Mouse (Mus musculus) lung, postnatal 25 days (tissue): ENCODE data around the gene Rbm43.

ENCODE experiments used
- DNase-seq: peaks from one replicate; pipeline ENCODE4 v3.0.0; 2022; ENCODE audit warnings: low spot score

The Rbm43 gene

DNA sequence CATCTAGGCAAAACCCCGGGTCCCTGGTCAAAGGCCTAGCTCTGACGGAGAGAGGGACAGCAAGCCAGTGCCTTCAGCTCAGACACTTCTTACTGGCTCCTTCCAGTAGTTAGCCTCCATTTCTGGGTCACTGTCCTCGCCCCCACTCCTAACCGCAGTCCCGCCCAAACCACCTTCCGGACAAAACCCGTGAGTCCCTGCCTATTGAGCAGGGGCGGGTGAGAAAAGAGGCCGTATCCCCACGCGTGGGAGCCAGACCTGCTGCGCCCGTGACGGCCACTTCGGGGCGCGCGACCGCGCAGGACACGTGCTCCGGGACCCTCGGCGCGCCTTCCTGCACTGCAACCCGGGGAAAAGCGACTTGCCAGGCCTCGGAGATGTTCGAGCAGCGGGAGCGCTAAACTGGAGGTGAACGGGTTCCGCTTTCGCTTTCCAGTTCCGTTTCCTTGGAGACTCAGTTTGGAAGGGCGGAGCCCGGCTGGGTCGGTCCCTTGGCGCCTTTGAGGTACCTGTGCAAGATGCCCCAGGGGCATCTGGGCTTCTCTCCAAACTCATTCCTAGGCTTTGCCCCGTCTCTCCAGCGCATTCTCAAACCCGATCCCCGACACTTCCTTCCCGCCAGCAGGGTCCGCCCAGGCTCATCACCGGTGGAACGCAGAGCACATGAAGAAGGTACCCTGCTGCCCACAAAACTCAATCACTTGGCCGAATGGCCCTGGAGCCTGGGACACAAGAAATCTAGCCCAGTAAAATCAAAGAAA, at the start of gene Rbm43:
TSS of gene Rbm43 (minus strand) at position 590 of the 761 bp plus-strand sequence.
- DNase-seq = peak; percentile 78

DNA sequence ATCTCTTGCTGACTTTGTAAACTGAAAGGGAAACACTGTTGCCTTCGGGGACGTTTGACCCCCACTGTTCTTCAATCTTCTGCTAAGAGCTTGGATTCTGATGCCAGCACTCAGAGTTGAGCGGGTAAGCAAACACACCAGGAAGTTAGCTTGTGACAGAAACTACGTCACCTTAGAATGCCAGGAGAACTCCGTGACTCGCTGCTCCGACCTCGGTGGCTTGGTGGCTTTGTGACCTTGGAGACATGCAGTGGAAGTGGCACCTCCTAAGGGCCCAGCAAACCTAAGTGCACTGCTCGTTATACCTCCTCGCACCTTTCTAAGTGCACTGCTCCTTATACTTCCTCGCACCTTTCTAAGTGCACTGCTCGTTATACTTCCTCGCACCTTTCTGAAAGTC, 47.3 kb upstream of the Rbm43 start:
- peak; percentile 17 for DNase-seq

DNA sequence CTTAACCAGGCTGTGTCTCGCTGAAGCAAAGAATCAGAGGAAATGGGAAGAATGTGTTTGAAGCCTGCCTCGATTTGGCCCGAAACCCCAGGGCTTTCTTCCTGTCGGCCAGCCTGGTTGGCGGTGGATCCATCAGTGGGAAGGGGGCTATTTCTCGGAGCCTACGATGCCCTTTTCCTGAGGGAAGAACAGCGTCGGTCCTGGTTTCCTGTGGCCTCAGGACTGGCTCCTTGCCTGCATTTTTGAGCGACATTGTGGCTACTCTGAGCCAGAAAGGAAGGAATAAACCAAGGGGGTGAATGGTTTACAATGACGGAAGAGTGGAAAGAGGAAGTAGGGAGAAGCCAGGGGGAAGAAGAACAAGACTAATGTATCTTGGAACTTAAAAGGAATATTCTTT, 46.7 kb upstream of the Rbm43 start:
- DNase-seq = peak; percentile 49

DNA sequence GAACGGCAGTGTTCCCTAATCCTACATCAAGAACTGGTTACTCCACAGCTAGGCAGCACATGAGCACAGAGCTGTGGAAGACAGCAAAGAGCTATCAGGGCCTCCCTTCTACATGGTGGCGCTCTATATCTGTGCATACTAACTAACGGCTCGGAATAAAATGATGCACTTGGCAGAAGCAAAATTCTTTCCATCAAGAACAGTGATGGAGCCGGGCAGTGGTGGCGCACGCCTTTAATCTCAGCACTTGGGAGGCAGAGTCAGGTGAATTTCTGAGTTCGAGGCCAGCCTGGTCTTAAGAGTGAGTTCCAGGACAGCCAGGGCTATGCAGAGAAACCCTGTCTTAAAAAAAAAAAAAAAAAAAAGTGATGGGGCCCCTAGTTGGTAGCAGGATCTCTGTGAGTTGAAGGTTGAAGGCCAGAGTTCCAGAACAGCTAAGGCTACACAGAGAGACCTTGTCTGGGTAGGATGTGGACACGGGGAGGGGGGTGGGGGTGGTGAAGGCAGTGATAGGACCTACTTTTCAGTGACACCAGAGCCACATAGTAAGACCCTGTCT, 38.5 kb upstream of the Rbm43 start, which contains the start of gene Nmi:
TSS of gene Nmi (minus strand) at position 85 of the 559 bp plus-strand sequence.
- DNase-seq = no peak

DNA sequence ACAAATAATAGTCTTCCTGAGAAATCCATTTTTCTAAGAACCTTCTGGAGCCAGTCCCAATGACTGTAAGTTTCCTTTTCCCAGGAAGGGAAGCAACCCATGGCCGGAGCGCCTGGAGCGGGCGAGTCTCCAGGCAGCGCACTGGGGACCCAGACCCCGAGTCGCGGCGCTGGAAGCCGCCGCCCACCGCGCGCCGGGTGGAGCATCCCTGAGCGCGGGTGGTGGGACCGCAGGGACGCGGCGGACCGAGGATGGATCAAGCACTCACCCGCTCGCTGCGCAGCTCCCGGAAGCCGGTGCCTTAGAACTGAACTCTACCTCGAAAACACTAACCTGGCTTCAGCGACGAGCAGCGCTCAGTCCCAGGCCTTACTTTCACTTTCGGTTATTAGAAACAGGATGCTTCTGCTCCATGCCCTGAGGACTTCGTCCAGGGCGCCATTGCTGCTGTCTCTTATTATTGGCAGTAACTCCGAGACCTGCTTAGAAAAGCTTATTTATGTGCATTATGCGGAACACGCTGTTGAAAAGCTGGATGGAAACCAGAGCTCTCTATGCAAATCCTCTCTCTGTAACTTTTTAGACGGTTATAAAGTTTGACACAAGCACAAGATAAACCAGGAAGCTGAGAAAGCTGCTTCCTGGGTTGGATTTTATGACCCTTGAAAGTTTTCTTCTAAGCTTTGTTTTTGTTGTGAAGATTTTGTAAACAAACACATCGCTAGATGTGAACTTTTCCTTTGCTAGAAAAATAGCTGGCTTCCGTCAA, 37.9 kb upstream of the Rbm43 start:
- peak; percentile 56 for DNase-seq

DNA sequence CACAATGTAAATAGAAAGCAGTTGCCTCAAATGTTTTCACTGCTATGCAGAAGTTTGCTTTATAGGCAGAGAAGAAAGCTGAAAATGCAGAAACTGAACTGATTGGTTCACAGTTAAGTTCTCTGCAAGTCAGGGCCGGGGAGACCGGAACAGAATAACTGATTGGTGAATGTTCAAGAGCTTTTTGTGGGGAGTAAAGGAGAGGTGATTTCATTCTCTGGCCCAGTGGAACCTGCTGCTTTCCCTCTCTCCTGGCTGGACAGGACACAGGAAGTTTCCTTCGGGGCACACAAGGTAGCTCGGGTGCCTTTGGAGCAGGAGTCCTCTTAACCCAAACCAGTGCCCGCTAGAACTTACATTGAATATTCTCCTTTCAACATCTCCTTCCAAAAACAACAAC, 37.2 kb upstream of the Rbm43 start:
- DNase-seq = peak; percentile 65

DNA sequence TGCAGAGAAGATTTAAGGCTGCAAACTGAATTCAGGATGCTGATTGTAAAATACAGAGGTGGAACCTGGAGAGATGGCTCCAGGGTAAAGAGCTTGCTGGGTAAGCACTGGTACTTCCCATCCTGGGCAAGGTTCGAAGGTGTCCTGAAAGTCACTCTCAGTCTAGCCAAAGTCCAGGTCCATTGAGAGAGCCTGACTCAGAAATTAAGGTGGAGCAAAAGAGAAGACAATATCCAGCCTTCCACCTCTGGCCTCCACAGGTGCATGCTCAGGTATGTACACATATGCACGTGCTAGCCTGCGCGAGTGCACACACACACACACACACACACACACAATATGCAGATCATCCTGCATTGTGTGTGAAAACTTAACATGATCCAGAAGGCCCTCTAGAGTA, 35.9 kb upstream of the Rbm43 start:
- no peak for DNase-seq

DNA sequence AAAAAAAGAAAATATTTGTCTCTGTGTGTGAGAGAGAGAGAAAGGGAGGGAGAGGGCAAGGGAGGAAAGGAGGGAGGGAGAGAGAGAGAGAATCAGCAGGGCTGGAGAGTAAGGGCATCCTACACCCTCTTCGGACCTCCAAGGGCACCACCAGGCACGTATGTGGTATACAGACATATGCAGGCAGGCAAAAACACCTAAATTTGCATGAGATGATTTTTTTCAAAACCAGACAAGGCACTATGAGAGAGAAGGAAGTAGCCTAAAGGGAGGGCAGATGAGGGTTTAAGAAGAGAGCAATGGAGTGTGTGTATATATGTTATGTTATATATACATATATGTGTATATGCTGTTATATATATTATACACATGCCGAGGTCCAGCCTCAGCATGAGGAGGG, 32.3 kb upstream of the Rbm43 start:
- DNase-seq = no peak

DNA sequence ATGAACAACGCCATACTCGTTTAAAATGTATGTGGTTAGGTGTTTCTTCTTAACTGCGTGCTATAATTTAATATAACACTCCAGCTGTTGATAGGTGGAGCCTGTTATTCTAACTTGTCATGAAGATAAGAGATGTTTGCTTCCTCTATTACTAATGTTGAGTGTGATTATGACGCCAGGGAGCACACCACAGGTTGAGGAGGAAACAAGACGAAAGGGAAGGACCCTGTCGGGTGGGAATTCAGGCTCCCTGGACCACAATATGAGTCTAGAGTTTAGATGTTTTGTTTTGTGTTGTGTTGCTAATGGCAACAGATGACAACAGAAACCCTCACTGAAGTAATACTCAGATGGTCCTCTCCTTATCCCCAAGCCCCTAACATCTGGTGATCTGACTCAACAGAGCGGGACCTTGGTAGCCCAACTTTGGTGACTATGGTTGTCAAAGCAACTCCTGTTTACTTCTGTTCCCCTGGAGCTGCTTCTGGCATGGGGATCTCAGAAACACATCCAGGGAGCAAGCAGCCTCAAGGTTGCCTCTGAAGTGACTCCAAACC, 18.8 kb upstream of the Rbm43 start:
- DNase-seq = no peak

DNA sequence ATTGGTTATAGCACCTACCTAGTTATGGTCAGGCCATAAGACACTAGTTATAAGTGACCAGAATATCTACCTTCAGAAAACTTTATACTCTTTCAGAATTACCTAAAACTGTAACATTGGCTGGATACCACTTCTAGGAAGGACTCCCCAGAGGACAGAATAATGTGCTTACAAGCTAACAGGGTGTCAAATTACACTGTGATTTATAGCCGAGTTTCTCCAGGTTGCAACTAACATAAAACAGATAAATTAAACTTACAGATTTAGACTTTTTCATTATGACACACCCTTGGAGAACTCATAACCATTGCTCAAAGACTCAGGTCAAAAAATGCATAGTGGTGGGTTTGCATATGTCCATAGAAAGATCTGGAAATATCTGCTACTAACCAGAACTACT, 15.9 kb upstream of the Rbm43 start:
- DNase-seq = no peak

DNA sequence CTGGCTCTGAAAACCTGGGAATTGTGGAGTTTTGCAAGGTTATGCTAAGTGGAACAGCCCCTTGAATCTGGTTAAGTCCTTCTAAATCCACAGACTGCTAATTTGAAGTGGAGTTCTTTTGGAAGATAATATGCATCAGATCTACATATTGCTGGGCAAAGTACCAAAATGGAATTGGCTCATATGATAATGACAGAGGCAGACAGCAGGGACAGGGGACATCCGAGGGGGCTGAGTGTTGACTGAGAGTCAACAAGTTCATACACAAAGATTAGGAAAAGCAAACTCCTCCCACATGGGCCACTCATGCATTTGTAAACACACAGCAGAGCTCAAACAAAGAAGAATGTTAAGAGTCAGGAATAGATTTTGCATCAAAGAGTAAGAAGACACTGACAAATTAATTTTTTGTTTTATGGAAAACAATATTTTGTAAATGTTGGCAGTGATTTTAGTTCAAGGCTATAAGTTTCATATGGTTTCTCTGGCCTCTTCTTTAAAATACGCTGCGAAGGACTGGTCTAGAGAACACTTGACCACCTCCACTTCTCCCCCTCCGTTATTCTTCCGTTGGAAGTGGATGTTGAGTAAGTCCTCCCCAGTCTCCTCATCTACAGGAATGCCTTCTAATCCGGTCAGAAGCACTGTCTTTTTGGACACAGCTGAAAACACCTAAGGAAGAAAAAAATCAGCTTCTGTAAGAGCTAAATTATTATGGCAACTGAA, 13.3 kb upstream of the Rbm43 start:
- no peak for DNase-seq

DNA sequence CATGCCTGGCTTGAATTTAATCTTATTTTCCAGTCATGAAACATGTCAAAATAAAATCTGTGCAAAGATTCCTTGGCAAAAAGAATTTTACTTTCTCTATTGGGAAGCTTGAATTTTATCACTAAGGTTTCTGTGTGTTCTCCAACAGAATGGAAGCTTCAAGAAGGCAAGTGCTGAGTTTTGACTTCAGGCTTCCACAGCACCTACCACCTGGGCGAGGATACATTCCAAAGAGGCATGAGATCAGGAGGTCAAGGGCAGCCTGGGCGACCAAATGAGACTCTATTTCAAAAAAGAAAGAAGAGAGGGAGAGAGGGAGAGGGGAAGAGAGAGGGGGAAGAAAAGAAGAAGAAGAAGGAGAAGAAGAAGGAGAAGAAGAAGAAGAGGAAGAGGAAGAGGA, 10.8 kb upstream of the Rbm43 start:
- no peak for DNase-seq

DNA sequence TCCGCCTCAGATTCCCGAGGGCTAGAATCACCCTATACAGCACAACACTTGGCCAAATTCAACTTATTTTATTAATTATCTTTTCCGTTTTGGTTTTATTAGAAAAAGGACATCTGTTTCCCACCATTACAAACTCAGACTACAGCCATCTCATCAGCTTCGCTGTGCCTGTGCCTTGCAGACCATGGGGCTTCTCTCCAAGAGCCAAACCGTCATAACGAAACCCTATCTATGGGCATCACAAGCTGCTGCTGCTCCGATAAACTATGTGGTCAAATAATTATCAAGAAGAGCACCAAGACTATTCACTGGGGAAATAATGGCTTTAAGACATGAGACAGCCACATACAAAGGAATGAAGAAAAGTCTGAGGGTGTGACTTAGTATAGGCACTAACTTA, 6.9 kb upstream of the Rbm43 start:
- no peak for DNase-seq

DNA sequence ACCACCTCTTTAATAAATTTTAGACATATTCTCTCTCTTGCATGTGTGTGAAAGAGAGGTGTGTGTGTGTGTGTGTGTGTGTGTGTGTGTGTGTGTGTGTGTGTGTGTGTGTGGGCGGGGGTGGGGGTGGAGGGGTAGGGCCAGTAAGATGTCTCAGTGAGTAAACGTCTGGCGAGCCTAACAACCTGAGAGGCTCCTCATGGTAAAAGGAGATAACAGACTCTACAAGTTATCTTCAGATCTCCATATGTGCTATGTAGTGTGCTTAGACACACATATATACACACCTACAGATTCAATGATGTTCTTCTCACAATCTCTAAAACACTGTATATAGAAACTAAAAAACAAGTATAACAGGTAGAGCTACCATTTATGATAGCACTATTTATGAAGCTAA, 3.8 kb upstream of the Rbm43 start:
- DNase-seq = no peak

DNA sequence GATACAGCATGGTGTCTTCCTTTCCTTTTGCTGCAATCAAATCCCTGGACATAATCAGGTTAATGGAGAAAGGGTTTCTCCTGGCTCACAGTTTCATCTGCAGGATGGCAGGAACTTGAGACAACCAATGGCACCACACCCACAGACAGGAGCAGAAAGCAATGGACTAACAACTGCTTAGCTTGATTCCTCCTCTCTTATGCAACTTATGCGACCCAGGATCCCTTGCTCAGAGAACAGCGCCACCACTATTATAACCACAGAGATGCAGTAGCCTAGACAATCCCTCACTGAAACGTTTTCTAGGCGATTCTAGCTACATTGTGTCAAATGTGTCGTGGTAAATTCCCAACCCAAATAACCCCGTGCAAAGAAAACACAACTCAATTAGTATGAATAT, 2.0 kb upstream of the Rbm43 start:
- no peak for DNase-seq

DNA sequence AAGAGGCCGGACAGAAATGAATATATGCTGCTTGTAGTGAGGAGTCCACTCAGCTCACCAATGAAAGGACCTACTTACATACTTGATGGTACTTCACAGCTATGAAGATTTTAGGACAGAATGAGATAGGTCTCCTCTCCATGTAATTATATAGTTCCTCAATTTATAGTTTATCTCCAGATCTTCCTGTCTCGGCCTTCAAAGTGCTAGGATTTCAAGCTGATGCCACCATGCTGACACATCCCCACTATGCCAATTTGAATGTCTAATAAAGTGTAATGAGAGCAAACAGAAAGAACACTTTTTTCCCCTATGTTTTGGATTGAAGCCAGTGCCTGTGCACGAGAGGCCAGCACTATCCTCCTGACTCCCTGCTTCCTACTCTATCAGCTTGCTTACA, 1.6 kb upstream of the Rbm43 start:
- no peak for DNase-seq

DNA sequence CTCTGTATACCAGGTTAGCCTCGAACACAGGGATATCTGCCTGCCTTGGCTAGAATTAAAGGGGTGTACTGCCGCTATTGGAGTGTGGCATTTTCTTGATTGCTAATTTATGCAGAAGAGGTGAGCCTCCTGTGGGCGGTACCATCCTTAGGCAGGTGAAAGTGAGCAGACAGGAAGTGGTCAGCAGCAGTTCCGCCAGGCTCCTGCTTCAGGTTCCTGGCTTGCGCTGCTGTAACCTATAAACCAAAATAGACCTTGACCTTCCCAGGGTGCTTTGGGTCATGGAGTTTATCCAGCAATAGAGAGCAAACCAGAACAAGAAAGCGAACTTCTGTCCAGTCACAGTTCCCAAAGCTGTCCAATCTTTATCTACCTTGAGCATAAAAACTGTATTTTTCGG, 958 bp upstream of the Rbm43 start:
- DNase-seq = no peak

DNA sequence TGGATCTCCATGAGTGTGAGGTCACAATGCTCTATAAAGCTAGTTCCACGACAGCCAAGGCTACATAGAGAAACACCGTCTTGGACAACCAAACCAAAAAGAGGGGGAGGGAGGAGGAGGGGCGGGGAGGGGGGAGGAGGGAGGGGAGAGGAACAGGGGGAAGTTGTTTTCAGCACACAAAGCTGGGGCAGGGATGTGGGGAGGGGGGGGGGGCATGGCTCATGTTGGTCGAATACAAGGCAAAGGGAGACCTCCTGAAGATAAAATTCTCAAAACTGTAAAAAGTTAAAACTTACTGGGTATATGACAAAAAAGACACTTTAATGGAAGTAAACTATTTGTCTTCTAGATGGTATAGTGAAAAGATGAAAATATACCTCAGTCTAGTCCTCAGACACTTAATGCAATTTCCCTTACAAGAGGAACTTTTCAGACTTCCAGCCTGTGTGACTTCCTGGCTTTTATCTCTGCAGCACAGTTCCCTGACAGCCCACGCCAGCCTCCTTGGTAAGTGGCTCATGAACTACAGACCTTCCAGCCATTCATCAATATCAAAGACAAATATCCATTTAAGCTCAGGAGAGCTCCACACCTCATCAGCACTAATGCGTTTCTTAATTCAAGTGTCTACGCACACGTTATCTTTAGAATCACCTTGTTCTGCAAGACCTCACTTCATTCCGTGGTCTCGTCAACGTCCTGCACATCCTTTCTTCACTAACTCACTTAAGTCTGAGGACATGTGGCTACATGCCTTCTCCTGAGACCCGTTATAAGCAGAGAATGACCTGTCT, 1.4 kb downstream of the Rbm43 start:
- DNase-seq = no peak

DNA sequence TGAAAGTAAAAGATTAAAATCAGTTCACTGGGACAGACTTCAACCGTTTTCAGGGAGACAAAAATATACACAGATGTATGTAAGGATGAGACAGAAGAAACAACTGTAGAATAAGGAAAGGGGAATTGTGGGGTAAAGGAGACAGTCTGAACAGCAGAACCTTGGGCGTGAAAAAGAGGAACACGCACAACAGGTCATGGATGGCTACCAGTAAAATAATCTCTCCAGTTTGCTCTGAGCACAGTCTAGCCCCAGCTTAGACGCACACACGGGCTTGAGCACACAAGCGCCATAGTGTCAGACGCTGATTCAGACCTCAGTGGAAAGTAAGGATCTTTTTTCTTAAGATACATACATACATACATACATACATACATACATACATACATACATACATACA, 3.7 kb downstream of the Rbm43 start:
- no peak for DNase-seq

DNA sequence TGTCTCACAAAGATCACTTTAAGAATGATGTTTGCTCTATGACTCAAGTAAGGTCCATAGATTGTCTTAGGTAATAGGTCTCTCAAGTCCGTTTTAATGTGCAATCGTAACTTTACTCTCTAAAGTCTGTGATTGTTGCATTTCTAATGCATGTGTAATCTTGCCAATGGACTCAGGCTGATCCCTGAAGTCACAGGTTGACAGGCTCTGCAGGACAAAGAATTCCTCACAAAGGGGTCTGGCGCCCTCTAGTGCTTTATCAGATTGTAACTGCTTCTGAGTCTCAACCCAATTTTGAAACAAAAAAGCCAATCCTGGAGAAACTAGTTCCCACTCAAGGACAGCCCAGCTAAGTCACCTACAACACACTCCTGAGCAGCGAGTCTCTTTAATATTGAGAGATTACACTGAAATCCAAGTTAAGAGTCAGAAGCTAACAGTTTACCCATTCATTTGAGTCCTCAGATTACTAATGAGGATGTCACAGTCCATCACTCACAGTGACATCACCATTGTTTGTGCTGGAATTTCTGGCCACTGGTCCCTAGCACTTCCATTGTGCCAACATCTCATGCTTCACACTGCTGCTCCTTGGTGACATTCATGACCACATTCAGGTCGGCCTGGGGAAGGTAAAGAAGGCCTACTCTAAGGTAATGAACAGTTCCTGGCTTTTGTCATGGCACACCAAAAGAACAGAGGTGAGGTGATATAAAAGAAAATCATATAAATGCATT, 19.9 kb downstream of the Rbm43 start:
- DNase-seq = peak; percentile 81

DNA sequence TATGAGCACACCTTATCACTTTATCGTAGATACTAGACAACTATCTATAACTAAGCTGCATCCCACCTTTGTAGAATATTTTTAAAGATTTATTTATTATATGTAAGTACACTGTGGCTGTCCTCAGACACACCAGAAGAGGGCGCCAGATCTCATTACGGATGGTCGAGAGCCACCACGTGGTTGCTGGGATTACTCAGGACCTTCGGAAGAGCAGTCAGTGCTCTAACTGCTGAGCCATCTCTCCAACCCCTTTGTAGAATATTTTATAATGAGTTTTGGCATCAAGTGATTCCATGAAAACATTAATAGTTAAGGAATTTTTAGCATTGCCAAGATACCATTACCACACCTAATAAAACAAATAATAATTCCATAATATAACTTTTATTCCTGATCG, 20.4 kb downstream of the Rbm43 start:
- DNase-seq = no peak
